Mouse (Mus musculus) left cerebral cortex, postnatal 14 days (tissue): ENCODE measurements around the gene Dync1h1. TPM values are rescaled to one million over a fixed set of nuclear protein-coding genes. Genes with fewer than 3 reads are reported as not detected.

Experiments used
- DNase-seq, 2 experiments: peaks; one replicate each; pipeline ENCODE4 v3.0.0; 2021 to 2022; ENCODE audit warnings: low spot score in 2 of 2, mixed read lengths in 1 of 2
- intact Hi-C: fragments of 180-260 bp; cut with DNase I; formaldehyde crosslinking; loops from one replicate; pipeline ENCODE4 v1.15.1; 2025
- microRNA-seq, 2 experiments: library from miRNA; unstranded; fragments of <30 nt; microRNA quantifications; one replicate each; pipeline ENCODE4 v1.2.0; 2022
- total RNA-seq, 2 experiments: library from RNA; stranded (reverse); gene quantifications; 2 replicates each; pipeline ENCODE4 v1.2.3; 2021

The Dync1h1 gene
- total RNA-seq, 2 experiments from 2014 or later: 318 to 323 TPM

GRCm38 (mm10) chr12:110706337-110707231 is 105.3 kb downstream of the Dync1h1 start:
- peak in 1 of 2 experiments; percentile 23 for DNase-seq
- intact Hi-C loops: no loop called here

GRCm38 (mm10) chr12:110707451-110707850 is 106.2 kb downstream of the Dync1h1 start:
- intact Hi-C loops: no loop called here
- DNase-seq: no peak

DNA sequence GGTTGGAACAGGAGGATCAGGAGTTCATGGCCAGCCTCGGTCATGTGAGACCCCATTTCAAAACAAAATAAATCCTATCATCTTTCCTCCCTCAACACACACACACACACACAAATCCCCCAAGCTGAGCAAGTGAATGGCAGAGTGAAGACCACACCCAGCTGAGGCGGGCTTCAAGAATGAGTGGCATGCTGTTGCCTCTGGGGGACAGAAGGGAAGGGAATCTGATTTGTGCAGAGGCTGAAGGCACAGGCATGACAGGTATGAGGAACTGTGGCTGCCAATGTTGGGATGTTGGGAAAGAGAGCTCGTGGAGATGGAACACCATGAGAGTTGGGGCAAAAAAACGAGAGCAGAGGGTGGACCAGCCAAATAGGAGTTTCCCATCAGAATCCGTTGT is 110.0 kb downstream of the Dync1h1 start:
- no peak for DNase-seq
- intact Hi-C loops: no loop called here

DNA sequence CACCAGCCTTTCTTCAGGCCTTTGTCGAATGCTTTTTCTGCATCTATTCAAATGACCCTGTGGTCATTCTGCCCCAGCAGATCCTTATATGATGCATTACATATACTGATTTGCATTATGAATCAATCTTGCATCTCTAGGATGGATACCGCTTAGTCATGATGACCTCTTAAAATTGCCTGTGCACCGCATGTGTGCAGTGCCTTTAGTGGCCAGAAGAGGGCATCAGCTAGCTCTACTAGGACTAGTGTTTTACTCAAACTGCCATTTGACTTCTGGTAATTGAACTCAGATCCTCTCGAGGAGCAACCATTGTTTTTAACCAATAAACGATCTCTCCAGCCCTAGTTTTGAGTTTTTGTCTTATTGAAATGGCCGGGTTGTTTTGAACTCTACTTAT is 112.5 kb downstream of the Dync1h1 start:
- no peak for DNase-seq
- intact Hi-C loops: no loop called here

GRCm38 (mm10) chr12:110714215-110714614 is 113.0 kb downstream of the Dync1h1 start:
- no peak for DNase-seq
- intact Hi-C loops: no loop called here

DNA sequence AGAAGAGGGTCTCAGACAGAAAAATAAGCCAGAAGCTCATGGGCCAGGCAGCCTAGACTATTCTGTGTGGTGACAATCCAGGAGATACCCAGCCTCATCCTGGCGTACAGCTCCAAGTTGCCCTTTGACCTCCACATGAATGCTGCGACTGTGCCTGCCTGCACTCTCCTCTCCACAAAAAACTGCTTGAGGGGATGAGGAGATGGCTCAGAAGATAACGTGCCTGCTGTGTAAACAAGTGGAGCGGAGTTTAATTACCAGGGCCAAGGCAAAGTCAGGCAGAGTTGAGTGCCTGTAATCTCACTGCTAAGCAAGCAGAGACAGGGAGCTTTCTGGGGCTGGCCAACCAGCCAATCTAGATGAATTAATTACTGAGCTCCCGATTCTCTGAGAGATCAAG is 114.8 kb downstream of the Dync1h1 start:
- intact Hi-C loops: no loop called here

More for the DNA sequence above, 114.8 kb downstream of the Dync1h1 start:
- DNase-seq: no peak

Small RNA genes lying within 50 kb of the gene (microRNA-seq; reads per million reads assigned to microRNA genes)
- 0 reads per million in 2 experiments for gene Gm27299

Other genes with a start within 250 kb of the Dync1h1 start
- gene Ppp2r5c, start 154.3 kb upstream of the Dync1h1 start, total RNA-seq: 100 to 1,000 TPM; 242 to 247 TPM
- gene 1700001K19Rik, start 81.2 kb downstream of the Dync1h1 start, total RNA-seq: not detected
- 100 to 1,000 TPM; 953 to 962 TPM for gene Hsp90aa1, start 101.3 kb downstream of the Dync1h1 start, total RNA-seq
- 10 to 100 TPM; 37.5 to 41.7 TPM for gene Wdr20, start 136.5 kb downstream of the Dync1h1 start, total RNA-seq
- gene Mok, start 239.5 kb downstream of the Dync1h1 start, total RNA-seq: 10 to 100 TPM; 10.7 to 12.8 TPM
- 1 to 10 TPM; 9.1 to 9.6 TPM for gene Zfp839, start 248.8 kb downstream of the Dync1h1 start, total RNA-seq